Mouse (Mus musculus): ENCODE measurements around the gene Gpr182. TPM values are rescaled to one million over a fixed set of nuclear protein-coding genes. Genes with fewer than 3 reads are reported as not detected.

Gpr182 gene
- polyA plus RNA-seq (2015; fragmentation: Illumina TruSeq; extraction: RNeasy Lipid Tissue Mini Kit (QIAGEN cat#74804); ENCODE audit: low read depth, low replicate concordance): 0.59 TPM

GRCm38 (mm10) chr10:127751548-127751947 is at the start of gene Gpr182:
Gpr182 (minus strand) TSS chr10:127751732.

GRCm38 (mm10) chr10:127800891-127801290 is 49.4 kb upstream of the Gpr182 start, which contains the start of gene Rdh16:
Rdh16 (plus strand) TSS chr10:127801152.

GRCm38 (mm10) chr10:127776011-127776410 is 24.5 kb upstream of the Gpr182 start, which contains the start of gene Rdh9:
Rdh9 (plus strand) TSS chr10:127776386.

GRCm38 (mm10) chr10:127759181-127760110 is 7.9 kb upstream of the Gpr182 start, which contains the start of the genes Rdh1 and Rdh16f1:
Rdh1 (plus strand) TSS chr10:127759721.
Rdh16f1 (plus strand) TSS chr10:127759787.

GRCm38 (mm10) chr10:127739083-127739660 is 12.4 kb downstream of the Gpr182 start, which contains the start of gene Zbtb39:
Zbtb39 (plus strand) TSS chr10:127739538.

GRCm38 (mm10) chr10:127724178-127724577 is 27.4 kb downstream of the Gpr182 start, which contains the start of gene Tac2:
Tac2 (plus strand) TSS chr10:127724478.

GRCm38 (mm10) chr10:127704766-127705220 is 46.7 kb downstream of the Gpr182 start, which contains the start of gene Myo1a:
Myo1a (plus strand) TSS chr10:127705170.

Other genes with a start within 250 kb of the Gpr182 start
- gene Ndufa4l2, start 236.8 kb downstream of the Gpr182 start, polyA plus RNA-seq (2015; fragmentation: Illumina TruSeq; extraction: RNeasy Lipid Tissue Mini Kit (QIAGEN cat#74804); ENCODE audit: low read depth, low replicate concordance): 9.8 TPM
- 26.1 TPM for gene Shmt2, start 229.3 kb downstream of the Gpr182 start, polyA plus RNA-seq (2015; fragmentation: Illumina TruSeq; extraction: RNeasy Lipid Tissue Mini Kit (QIAGEN cat#74804); ENCODE audit: low read depth, low replicate concordance)
- 6.8 TPM for gene Nxph4, start 217.2 kb downstream of the Gpr182 start, polyA plus RNA-seq (2015; fragmentation: Illumina TruSeq; extraction: RNeasy Lipid Tissue Mini Kit (QIAGEN cat#74804); ENCODE audit: low read depth, low replicate concordance)
- 158 TPM for gene Lrp1, start 130.6 kb downstream of the Gpr182 start, polyA plus RNA-seq (2015; fragmentation: Illumina TruSeq; extraction: RNeasy Lipid Tissue Mini Kit (QIAGEN cat#74804); ENCODE audit: low read depth, low replicate concordance)
- 11.0 TPM for gene Stat6, start 108.7 kb downstream of the Gpr182 start, polyA plus RNA-seq (2015; fragmentation: Illumina TruSeq; extraction: RNeasy Lipid Tissue Mini Kit (QIAGEN cat#74804); ENCODE audit: low read depth, low replicate concordance)
- 3.3 TPM for gene Nemp1, start 84.8 kb downstream of the Gpr182 start, polyA plus RNA-seq (2015; fragmentation: Illumina TruSeq; extraction: RNeasy Lipid Tissue Mini Kit (QIAGEN cat#74804); ENCODE audit: low read depth, low replicate concordance)
- 30.7 TPM for gene Nab2, start 83.2 kb downstream of the Gpr182 start, polyA plus RNA-seq (2015; fragmentation: Illumina TruSeq; extraction: RNeasy Lipid Tissue Mini Kit (QIAGEN cat#74804); ENCODE audit: low read depth, low replicate concordance)
- gene Myo1a, start 46.6 kb downstream of the Gpr182 start, polyA plus RNA-seq (2015; fragmentation: Illumina TruSeq; extraction: RNeasy Lipid Tissue Mini Kit (QIAGEN cat#74804); ENCODE audit: low read depth, low replicate concordance): 1.2 TPM
- 23.1 TPM for gene Tac2, start 27.3 kb downstream of the Gpr182 start, polyA plus RNA-seq (2015; fragmentation: Illumina TruSeq; extraction: RNeasy Lipid Tissue Mini Kit (QIAGEN cat#74804); ENCODE audit: low read depth, low replicate concordance)
- gene Zbtb39, start 12.2 kb downstream of the Gpr182 start, polyA plus RNA-seq (2015; fragmentation: Illumina TruSeq; extraction: RNeasy Lipid Tissue Mini Kit (QIAGEN cat#74804); ENCODE audit: low read depth, low replicate concordance): 4.3 TPM
- not detected for gene Rdh1, start 8.0 kb upstream of the Gpr182 start, polyA plus RNA-seq (2015; fragmentation: Illumina TruSeq; extraction: RNeasy Lipid Tissue Mini Kit (QIAGEN cat#74804); ENCODE audit: low read depth, low replicate concordance)
- not detected for gene Rdh16f1, start 8.1 kb upstream of the Gpr182 start, polyA plus RNA-seq (2015; fragmentation: Illumina TruSeq; extraction: RNeasy Lipid Tissue Mini Kit (QIAGEN cat#74804); ENCODE audit: low read depth, low replicate concordance)
- gene Rdh9, start 24.7 kb upstream of the Gpr182 start, polyA plus RNA-seq (2015; fragmentation: Illumina TruSeq; extraction: RNeasy Lipid Tissue Mini Kit (QIAGEN cat#74804); ENCODE audit: low read depth, low replicate concordance): 0.68 TPM
- gene Rdh16, start 49.4 kb upstream of the Gpr182 start, polyA plus RNA-seq (2015; fragmentation: Illumina TruSeq; extraction: RNeasy Lipid Tissue Mini Kit (QIAGEN cat#74804); ENCODE audit: low read depth, low replicate concordance): 0.22 TPM
- gene Rdh19, start 98.2 kb upstream of the Gpr182 start, polyA plus RNA-seq (2015; fragmentation: Illumina TruSeq; extraction: RNeasy Lipid Tissue Mini Kit (QIAGEN cat#74804); ENCODE audit: low read depth, low replicate concordance): not detected
- gene Rdh16f2, start 114.7 kb upstream of the Gpr182 start, polyA plus RNA-seq (2015; fragmentation: Illumina TruSeq; extraction: RNeasy Lipid Tissue Mini Kit (QIAGEN cat#74804); ENCODE audit: low read depth, low replicate concordance): not detected
- not detected for gene Rdh7, start 137.1 kb upstream of the Gpr182 start, polyA plus RNA-seq (2015; fragmentation: Illumina TruSeq; extraction: RNeasy Lipid Tissue Mini Kit (QIAGEN cat#74804); ENCODE audit: low read depth, low replicate concordance)
- gene Sdr9c7, start 146.8 kb upstream of the Gpr182 start, polyA plus RNA-seq (2015; fragmentation: Illumina TruSeq; extraction: RNeasy Lipid Tissue Mini Kit (QIAGEN cat#74804); ENCODE audit: low read depth, low replicate concordance): not detected

All from brain, adult 10 weeks (tissue).